In genomic region chr9:45983676-45984408, GRCm38 (mm10) we compare ENCODE assay signal across 8 mouse cellular contexts. TPM values are rescaled to one million over a fixed set of nuclear protein-coding genes. Genes with fewer than 3 reads are reported as not detected.
A peak's percentile ranks its signal among the peaks of the same experiment; 100 is the strongest.
DNase-seq lines count a peak whose midpoint lies in the region; ATAC-seq lines count a peak whose summit lies in the region.

No protein-coding gene starts in this region.

- peak; percentile 22 to 43 for DNase-seq in layer of hippocampus, postnatal 10 days (ENCODE audit: low spot score in 2 of 2)
- DNase-seq in layer of hippocampus, adult 9-11 months = no peak
- peak; percentile 13 for DNase-seq in adrenal gland, postnatal 25 days
- DNase-seq in heart, postnatal 14 days = peak; percentile 24 to 34
- peak; percentile 56 for DNase-seq in limb, embryonic 11.5 days (ENCODE audit: low spot score)
- DNase-seq in mesoderm, embryonic 11.5 days (ENCODE audit: low read depth, low spot score) = peak; percentile 19

- peaks cover 11% of the 10 kb centered on the region for H3K36me3 ChIP-seq in embryonic facial prominence, embryonic 13.5 days
- H3K36me3 ChIP-seq in limb, embryonic 11.5 days (ENCODE audit: control insufficient read depth, insufficient read depth, low read length) = peaks cover 3% of the 10 kb centered on the region
- H3K36me3 ChIP-seq in stomach, embryonic 15.5 days = no peaks in the 10 kb centered on the region

- peaks cover 30% of the 10 kb centered on the region for H3K4me1 ChIP-seq in embryonic facial prominence, embryonic 13.5 days
- H3K4me1 ChIP-seq in limb, embryonic 11.5 days (ENCODE audit: control insufficient read depth, insufficient read depth, low read length) = peaks cover 2% of the 10 kb centered on the region; the same call in 1 of the 2 replicates
- peaks cover 11% of the 10 kb centered on the region; the same call in 1 of the 2 replicates for H3K4me1 ChIP-seq in stomach, embryonic 15.5 days

- peak overlapping the region; percentile 97 for H3K4me3 ChIP-seq in embryonic facial prominence, embryonic 13.5 days
- H3K4me3 ChIP-seq in limb, embryonic 11.5 days (ENCODE audit: low read depth, low read length) = peak overlapping the region; percentile 92
- peak overlapping the region; percentile 90 for H3K4me3 ChIP-seq in stomach, embryonic 15.5 days (replicated peaks)

- H3K27me3 ChIP-seq in embryonic facial prominence, embryonic 13.5 days = no peaks in the 10 kb centered on the region
- no peaks in the 10 kb centered on the region for H3K27me3 ChIP-seq in limb, embryonic 11.5 days (ENCODE audit: control insufficient read depth, insufficient read depth, low read length)
- H3K27me3 ChIP-seq in stomach, embryonic 15.5 days (replicated peaks) = no peaks in the 10 kb centered on the region

- peak overlapping the region; percentile 98 for H3K9ac ChIP-seq in embryonic facial prominence, embryonic 13.5 days
- peak overlapping the region; percentile 98 for H3K9ac ChIP-seq in limb, embryonic 11.5 days (ENCODE audit: low read length)
- peak overlapping the region; percentile 87 for H3K9ac ChIP-seq in stomach, embryonic 15.5 days

- no peaks in the 10 kb centered on the region for H3K9me3 ChIP-seq in embryonic facial prominence, embryonic 13.5 days
- no peaks in the 10 kb centered on the region for H3K9me3 ChIP-seq in limb, embryonic 11.5 days (ENCODE audit: control insufficient read depth, low read length)
- H3K9me3 ChIP-seq in stomach, embryonic 15.5 days = no peaks in the 10 kb centered on the region

- no peak for ATAC-seq in embryonic facial prominence, embryonic 13.5 days (ENCODE audit: insufficient number of reproducible peaks, insufficient read depth, low FRiP score, low TSS enrichment, low read depth)
- peak; percentile 49; the same call in 1 of the 2 replicates for ATAC-seq in limb, embryonic 11.5 days (ENCODE audit: insufficient number of reproducible peaks, low FRiP score, low TSS enrichment, low read depth)
- no peak for ATAC-seq in stomach, embryonic 15.5 days (ENCODE audit: insufficient read depth, low FRiP score, low read depth)

- H3K4me2 ChIP-seq in embryonic facial prominence, embryonic 13.5 days = peak overlapping the region; percentile 75
- H3K4me2 ChIP-seq in limb, embryonic 11.5 days (ENCODE audit: low read depth, severe bottlenecking) = peak overlapping the region; percentile 74
- H3K4me2 ChIP-seq in stomach, embryonic 15.5 days = peak overlapping the region; percentile 73

- WGBS in embryonic facial prominence, embryonic 13.5 days = under 1% methylated on average over 23 of the region's 23 CpGs
- 2% methylated on average over 23 of the region's 23 CpGs for WGBS in limb, embryonic 11.5 days
- WGBS in stomach, embryonic 15.5 days = 1% methylated on average over 23 of the region's 23 CpGs

- intact Hi-C loops in heart, postnatal 14 days (cut with DNase I) = no loop called here

- peak overlapping the region; percentile 95 for H3K27ac ChIP-seq in embryonic facial prominence, embryonic 13.5 days
- H3K27ac ChIP-seq in limb, embryonic 11.5 days (replicated peaks; ENCODE audit: low read depth, low read length) = peak overlapping the region; percentile 92
- H3K27ac ChIP-seq in stomach, embryonic 15.5 days = peak overlapping the region; percentile 92

RNA-seq across cellular contexts. Expression of gene Pafah1b2, which starts 28.6 kb away (rescaled TPM):
- total RNA-seq in layer of hippocampus, postnatal 10 days (2021) = 100 to 1,000 TPM; 245 to 256 TPM
- total RNA-seq in adrenal gland, postnatal 25 days (2021) = 112 and 146 TPM in 2 replicates
- 180 and 206 TPM in 2 replicates for polyA plus RNA-seq in embryonic facial prominence, embryonic 13.5 days (2015; fragmentation: Nextera tagmentation; extraction: Ambion mirVana)
- 10 to 100 TPM; 67.7 to 67.8 TPM for total RNA-seq in heart, postnatal 14 days (2021)
- 219 and 224 TPM in 2 replicates for polyA plus RNA-seq in limb, embryonic 11.5 days (2014; fragmentation: Nextera tagmentation; extraction: Ambion mirVana)
- 144 and 148 TPM in 2 replicates for polyA plus RNA-seq in stomach, embryonic 15.5 days (2015; fragmentation: Nextera tagmentation; extraction: Ambion mirVana)

RNA-seq across cellular contexts. Expression of gene Sik3, which starts 28.8 kb away (rescaled TPM):
- 10 to 100 TPM; 83.8 to 85.0 TPM for total RNA-seq in layer of hippocampus, postnatal 10 days (2021)
- 57.3 and 63.2 TPM in 2 replicates for total RNA-seq in adrenal gland, postnatal 25 days (2021)
- polyA plus RNA-seq in embryonic facial prominence, embryonic 13.5 days (2015; fragmentation: Nextera tagmentation; extraction: Ambion mirVana) = 7.4 and 9.3 TPM in 2 replicates
- total RNA-seq in heart, postnatal 14 days (2021) = 10 to 100 TPM; 56.3 to 63.1 TPM
- polyA plus RNA-seq in limb, embryonic 11.5 days (2014; fragmentation: Nextera tagmentation; extraction: Ambion mirVana) = 10.6 and 10.8 TPM in 2 replicates
- polyA plus RNA-seq in stomach, embryonic 15.5 days (2015; fragmentation: Nextera tagmentation; extraction: Ambion mirVana) = 11.5 and 15.3 TPM in 2 replicates

RNA-seq across cellular contexts. Expression of gene Sidt2, which starts 28.8 kb away (rescaled TPM):
- 100 to 1,000 TPM; 113 to 114 TPM for total RNA-seq in layer of hippocampus, postnatal 10 days (2021)
- total RNA-seq in adrenal gland, postnatal 25 days (2021) = 286 and 328 TPM in 2 replicates
- 42.0 and 46.0 TPM in 2 replicates for polyA plus RNA-seq in embryonic facial prominence, embryonic 13.5 days (2015; fragmentation: Nextera tagmentation; extraction: Ambion mirVana)
- 10 to 100 TPM; 71.9 to 80.7 TPM for total RNA-seq in heart, postnatal 14 days (2021)
- 24.3 and 26.6 TPM in 2 replicates for polyA plus RNA-seq in limb, embryonic 11.5 days (2014; fragmentation: Nextera tagmentation; extraction: Ambion mirVana)
- polyA plus RNA-seq in stomach, embryonic 15.5 days (2015; fragmentation: Nextera tagmentation; extraction: Ambion mirVana) = 43.8 and 47.9 TPM in 2 replicates

RNA-seq across cellular contexts. Expression of gene Tagln, which starts 48.0 kb away (rescaled TPM):
- total RNA-seq in layer of hippocampus, postnatal 10 days (2021) = 10 to 100 TPM; 12.1 TPM
- 51.0 and 70.2 TPM in 2 replicates for total RNA-seq in adrenal gland, postnatal 25 days (2021)
- 25.3 and 27.7 TPM in 2 replicates for polyA plus RNA-seq in embryonic facial prominence, embryonic 13.5 days (2015; fragmentation: Nextera tagmentation; extraction: Ambion mirVana)
- total RNA-seq in heart, postnatal 14 days (2021) = 10 to 100 TPM; 52.9 to 60.8 TPM
- 5.1 and 7.7 TPM in 2 replicates for polyA plus RNA-seq in limb, embryonic 11.5 days (2014; fragmentation: Nextera tagmentation; extraction: Ambion mirVana)
- 380 and 441 TPM in 2 replicates for polyA plus RNA-seq in stomach, embryonic 15.5 days (2015; fragmentation: Nextera tagmentation; extraction: Ambion mirVana)
